Mouse (Mus musculus): ENCODE measurements around the gene Ndufs7. TPM values are rescaled to one million over a fixed set of nuclear protein-coding genes. Genes with fewer than 3 reads are reported as not detected.
"Not testable (repeated sequence)": the region's sequence is repeated elsewhere in the genome, so short reads cannot be mapped to it uniquely, and the experiment has no call there.

Ndufs7 gene
- polyA plus RNA-seq, 1 experiment from 2014 or later: 294 TPM

DNA sequence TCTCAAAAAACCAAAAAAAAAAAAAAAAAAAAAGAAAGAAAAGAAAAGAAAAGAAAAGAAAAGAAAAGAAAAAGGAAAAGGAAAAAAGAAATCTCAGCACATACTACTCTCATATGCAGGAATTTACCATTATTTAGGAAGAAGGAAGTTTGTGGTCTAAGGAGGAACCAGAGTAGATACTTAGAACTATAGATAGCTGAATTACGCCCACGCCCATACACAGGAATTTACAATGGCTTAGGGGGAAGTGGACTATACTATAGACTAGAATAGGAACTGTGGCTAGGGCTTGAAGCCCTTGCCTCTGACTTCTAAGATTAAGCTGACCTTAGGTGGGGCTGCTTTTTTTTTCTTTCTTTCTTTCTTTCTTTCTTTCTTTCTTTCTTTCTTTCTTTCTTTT, 25.8 kb upstream of the Ndufs7 start:
- not testable (repeated sequence) for ATAC-seq (ENCODE audit: low read depth); H3K9ac ChIP-seq; H3K9me3 ChIP-seq (replicated peaks); H3K4me3 ChIP-seq (replicated peaks); H3K36me3 ChIP-seq; DNase-seq; H3K4me2 ChIP-seq; H3K27ac ChIP-seq
- WGBS (ENCODE audit: insufficient replicate concordance): 10% methylated on average over 2 of the region's 2 CpGs
- Histone ChIP-seq H3K4me1 (replicated peaks) (peaks cover 25% of the 10 kb centered on the region), H3K27me3 (peaks cover 23% of the 10 kb centered on the region; the same call in 1 of the 2 replicates)

DNA sequence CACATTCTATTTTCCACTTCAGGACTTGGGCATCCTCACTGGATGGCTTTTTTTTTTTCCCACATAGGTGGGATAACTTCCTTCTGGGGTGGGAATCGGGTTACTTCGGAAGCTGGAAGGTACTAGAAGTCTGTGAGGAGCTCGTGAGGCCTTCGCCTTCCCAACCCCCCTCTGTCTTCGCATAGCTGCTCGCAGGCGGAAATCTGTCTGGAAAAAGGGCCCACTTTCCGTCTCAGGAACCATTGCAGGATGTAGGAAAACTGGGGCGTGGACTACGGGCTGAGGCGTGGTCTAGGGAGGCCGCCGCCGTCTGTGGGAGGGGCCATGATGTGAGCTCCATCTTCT, 22.9 kb upstream of the Ndufs7 start:
- Histone ChIP-seq H3K9me3 (replicated peaks) (no peaks in the 10 kb centered on the region), H3K4me2 (peak overlapping the region; percentile 97), H3K4me3 (replicated peaks) (peak overlapping the region; percentile 86), H3K27ac (peak overlapping the region; percentile 94), H3K36me3 (peaks cover 29% of the 10 kb centered on the region), H3K27me3 (peaks cover 20% of the 10 kb centered on the region; the same call in 1 of the 2 replicates), H3K4me1 (replicated peaks) (peaks cover 38% of the 10 kb centered on the region), H3K9ac (peak overlapping the region; percentile 72)
- 1% methylated on average over 14 of the region's 14 CpGs for WGBS (ENCODE audit: insufficient replicate concordance)
- DNase-seq (no peak), ATAC-seq (ENCODE audit: low read depth) (no peak)

DNA sequence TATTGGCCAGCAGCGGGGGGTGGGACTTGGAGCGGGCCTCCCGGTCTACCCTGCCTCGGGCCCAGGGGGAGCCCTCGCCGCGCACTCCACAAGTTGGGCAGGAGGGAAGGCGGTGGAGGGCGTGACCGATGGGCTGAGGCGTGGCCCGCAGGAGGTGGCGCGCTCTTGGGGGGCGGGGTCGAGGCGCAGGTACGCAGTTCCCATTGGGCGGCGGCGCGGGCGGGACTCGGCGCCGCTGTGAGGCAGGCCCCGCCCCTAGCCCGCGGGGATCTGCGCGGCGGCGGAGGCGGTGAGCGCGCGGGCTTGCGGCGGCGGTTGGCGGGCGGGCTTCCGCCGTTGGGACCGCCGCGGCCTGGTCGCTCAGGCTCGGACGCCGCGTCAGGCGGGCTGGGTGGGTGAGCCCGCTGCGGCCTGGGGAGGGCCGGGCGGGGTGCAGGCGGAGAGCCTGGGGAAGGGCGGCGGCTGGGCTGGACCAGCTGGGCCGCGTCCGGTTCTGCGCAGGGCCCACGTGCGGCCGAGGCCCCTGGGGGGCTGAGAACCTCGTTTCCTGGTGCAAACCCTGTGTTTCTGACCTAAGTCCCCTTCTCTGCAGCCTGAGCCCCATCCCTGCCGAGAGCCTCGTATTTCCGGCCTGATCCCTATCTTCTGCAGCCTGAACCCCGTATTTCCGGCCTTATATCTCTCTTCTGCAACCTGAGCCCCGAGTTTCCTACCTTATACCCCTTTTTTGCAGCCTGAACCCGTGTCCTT, 22.3 kb upstream of the Ndufs7 start, which contains the start of gene Mum1:
Mum1 (plus strand) TSS at position 19 of the 750 bp plus-strand sequence.
- H3K9me3 ChIP-seq (replicated peaks): no peaks in the 10 kb centered on the region
- H3K27ac ChIP-seq: peak within 1 kb of the TSS; percentile 94
- peaks cover 33% of the 10 kb centered on the region for H3K36me3 ChIP-seq
- peaks cover 20% of the 10 kb centered on the region; the same call in 1 of the 2 replicates for H3K27me3 ChIP-seq
- H3K4me3 ChIP-seq (replicated peaks): peak within 1 kb of the TSS; percentile 86
- peak within 1 kb of the TSS; percentile 94 for H3K9ac ChIP-seq
- peak within 1 kb of the TSS; percentile 97 for H3K4me2 ChIP-seq
- ATAC-seq (ENCODE audit: low read depth): peak; percentile 98
- under 1% methylated on average over 75 of the region's 75 CpGs for WGBS (ENCODE audit: insufficient replicate concordance)
- H3K4me1 ChIP-seq (replicated peaks): peaks cover 38% of the 10 kb centered on the region
- DNase-seq: peak; percentile 99

DNA sequence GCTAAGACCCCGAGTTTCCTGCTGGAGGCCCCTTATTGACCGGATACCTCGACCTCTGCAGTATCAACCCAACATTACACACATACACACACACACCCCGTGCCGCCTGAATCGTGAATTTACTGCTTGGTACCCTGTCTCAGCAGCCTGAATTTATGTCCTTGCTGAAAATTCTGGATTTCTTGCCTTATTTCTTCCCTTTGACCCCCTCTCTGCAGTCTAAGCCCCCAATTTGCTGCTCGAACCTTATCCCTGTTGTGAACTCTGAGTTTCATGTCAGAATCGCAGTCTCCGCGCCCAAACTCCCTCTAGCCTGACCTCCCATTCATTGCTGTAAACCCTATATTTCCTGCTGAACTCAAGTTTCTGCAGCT, 21.8 kb upstream of the Ndufs7 start:
- 9% methylated on average over 10 of the region's 10 CpGs for WGBS (ENCODE audit: insufficient replicate concordance)
- Histone ChIP-seq H3K9me3 (replicated peaks) (no peaks in the 10 kb centered on the region), H3K4me1 (replicated peaks) (peaks cover 38% of the 10 kb centered on the region), H3K9ac (peak overlapping the region; percentile 94), H3K4me3 (replicated peaks) (peak overlapping the region; percentile 86), H3K27ac (peak overlapping the region; percentile 94), H3K36me3 (peaks cover 38% of the 10 kb centered on the region), H3K4me2 (peak overlapping the region; percentile 97), H3K27me3 (peaks cover 16% of the 10 kb centered on the region; the same call in 1 of the 2 replicates)
- no peak for DNase-seq
- no peak for ATAC-seq (ENCODE audit: low read depth)

DNA sequence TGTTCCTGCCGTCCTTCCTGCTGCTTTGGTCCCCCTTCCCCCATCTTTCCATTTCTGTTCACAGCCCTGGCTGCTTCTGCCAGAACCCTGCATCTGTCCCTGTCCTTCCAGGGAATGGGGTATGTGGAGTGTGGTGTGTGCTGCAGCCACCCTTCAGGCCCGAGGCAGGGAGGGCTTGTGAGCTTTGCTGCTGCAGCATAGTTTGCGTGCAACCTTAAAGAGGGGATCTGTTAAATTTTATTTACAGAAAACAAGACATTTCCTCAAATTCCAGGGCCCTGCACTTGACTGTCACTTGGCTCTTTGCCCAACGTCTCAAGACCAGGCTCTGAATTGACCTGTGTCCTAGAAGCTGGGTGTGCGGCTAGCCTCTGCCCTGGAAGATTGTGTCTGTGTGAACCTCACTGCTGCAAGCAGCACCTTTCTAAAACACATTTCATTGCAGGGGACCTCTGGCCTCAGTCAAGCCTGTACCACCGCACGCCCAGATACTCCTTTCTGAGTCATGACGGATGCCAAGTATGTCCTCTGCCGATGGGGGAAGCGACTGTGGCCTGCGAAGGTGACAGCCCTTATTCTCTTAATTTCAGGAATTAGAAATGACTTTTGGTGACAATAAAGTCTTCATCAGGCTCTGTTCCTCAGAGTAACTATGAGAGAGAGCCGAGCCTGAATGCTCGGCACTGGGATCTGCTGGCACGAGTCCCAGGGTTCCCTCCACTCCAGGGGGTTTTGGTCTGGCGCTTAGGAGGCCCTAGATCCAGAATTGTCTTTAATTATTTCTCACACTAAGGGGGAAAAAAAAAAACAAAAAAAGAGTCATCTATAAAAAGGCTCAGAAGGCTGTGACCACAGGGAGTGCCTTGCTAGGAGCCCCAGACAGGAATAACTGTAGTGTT, 20.8 kb upstream of the Ndufs7 start:
- 76% methylated on average over 15 of the region's 15 CpGs for WGBS (ENCODE audit: insufficient replicate concordance)
- ATAC-seq (ENCODE audit: low read depth): no peak
- peak overlapping the region; percentile 94 for H3K27ac ChIP-seq

DNA sequence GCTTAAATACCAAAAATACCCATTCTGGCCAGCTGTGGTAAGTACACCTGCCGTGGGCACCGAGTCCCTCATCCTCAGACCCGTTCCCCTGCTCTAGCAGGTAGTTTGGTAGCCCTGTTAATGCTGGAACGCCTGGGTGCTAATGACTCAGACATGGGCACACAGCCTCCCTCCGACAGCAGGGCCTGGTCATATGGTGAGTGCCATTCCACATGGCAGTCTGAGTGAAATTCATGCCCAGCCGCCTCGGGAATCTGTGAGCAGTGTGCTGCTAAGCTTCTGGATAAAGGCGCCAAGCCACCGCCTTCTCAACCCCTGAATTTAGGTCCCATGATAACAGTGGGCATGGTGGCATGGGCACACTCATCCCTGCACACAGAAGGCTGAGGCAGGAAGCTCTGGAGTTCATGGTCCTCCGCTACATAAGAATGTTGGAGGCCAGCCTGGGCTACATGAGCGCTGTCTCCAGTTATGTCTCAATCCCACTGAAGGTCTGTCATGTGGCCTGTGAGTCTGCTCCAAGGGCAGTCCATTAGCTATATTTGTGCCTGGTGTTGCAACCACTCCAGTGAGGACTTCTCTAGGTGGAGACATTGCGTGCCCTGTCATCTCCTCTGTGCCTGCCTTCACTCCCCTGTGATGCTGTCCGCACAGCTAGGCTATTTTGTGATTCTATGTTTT, 12.6 kb upstream of the Ndufs7 start:
- H3K9ac ChIP-seq: no peak overlapping the region
- ATAC-seq (ENCODE audit: low read depth): no peak
- H3K36me3 ChIP-seq: peaks cover 99% of the 10 kb centered on the region
- no peak overlapping the region for H3K4me2 ChIP-seq
- 90% methylated on average over 13 of the region's 13 CpGs for WGBS (ENCODE audit: insufficient replicate concordance)
- no peak for DNase-seq
- peaks cover 8% of the 10 kb centered on the region; the same call in 1 of the 2 replicates for H3K4me1 ChIP-seq (replicated peaks)
- H3K9me3 ChIP-seq (replicated peaks): no peaks in the 10 kb centered on the region
- H3K4me3 ChIP-seq (replicated peaks): no peak overlapping the region
- no peaks in the 10 kb centered on the region for H3K27me3 ChIP-seq
- no peak overlapping the region for H3K27ac ChIP-seq

More for the DNA sequence above, 20.8 kb upstream of the Ndufs7 start:
- Histone ChIP-seq H3K4me2 (peak overlapping the region; percentile 97), H3K27me3 (peaks cover 13% of the 10 kb centered on the region; the same call in 1 of the 2 replicates), H3K4me1 (replicated peaks) (peaks cover 40% of the 10 kb centered on the region), H3K9ac (peak overlapping the region; percentile 94), H3K9me3 (replicated peaks) (no peaks in the 10 kb centered on the region), H3K4me3 (replicated peaks) (peak overlapping the region; percentile 86), H3K36me3 (peaks cover 48% of the 10 kb centered on the region)
- DNase-seq: no peak

DNA sequence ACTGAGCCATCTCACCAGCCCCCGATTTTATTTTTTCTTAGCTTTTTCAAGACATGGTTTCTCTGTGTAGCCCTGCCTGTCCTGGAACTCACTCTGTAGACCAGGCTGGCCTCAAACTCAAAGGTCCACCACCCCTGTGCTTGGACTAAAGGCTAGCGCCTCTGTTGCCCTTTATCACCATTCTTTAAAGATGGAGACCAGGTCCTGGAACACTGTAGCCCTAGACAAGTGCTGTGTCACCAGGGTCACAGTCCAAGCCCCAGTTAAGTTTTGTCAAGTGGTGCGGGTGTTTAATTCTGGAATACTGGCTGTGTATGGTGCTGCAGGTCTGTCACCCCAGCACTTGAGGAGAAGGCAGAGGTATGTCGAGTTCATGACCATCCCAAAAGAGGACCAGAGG, 11.9 kb upstream of the Ndufs7 start:
- H3K36me3 ChIP-seq: peaks cover 99% of the 10 kb centered on the region

DNA sequence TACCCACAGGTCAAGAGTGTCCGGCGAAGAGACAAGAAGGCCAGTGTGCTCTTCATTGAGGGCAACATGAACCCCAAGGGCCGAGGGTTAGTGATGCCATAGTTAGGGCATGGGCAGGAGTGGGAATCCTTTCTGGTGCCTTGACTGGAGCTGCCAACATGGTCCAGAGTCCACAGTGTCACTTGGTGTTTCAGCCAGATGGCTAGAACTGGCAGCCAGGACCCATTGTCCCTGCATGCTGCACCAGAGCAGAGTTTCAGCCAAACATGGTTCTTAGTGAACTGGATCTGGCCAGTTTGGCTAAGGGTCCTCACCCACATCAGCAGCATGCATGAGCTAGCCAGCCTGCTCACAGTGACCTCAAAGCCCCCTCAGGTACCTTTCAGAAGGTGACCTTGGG, 10.6 kb upstream of the Ndufs7 start:
- DNase-seq: no peak
- Histone ChIP-seq H3K27me3 (no peaks in the 10 kb centered on the region), H3K27ac (no peak overlapping the region), H3K4me3 (replicated peaks) (no peak overlapping the region), H3K4me2 (no peak overlapping the region), H3K4me1 (replicated peaks) (peaks cover 11% of the 10 kb centered on the region; the same call in 1 of the 2 replicates), H3K9me3 (replicated peaks) (no peaks in the 10 kb centered on the region), H3K36me3 (peaks cover 99% of the 10 kb centered on the region), H3K9ac (no peak overlapping the region)
- ATAC-seq (ENCODE audit: low read depth): no peak
- WGBS (ENCODE audit: insufficient replicate concordance): 82% methylated on average over 3 of the region's 3 CpGs

More for the DNA sequence above, 11.9 kb upstream of the Ndufs7 start:
- Histone ChIP-seq H3K4me3 (replicated peaks) (no peak overlapping the region), H3K27me3 (no peaks in the 10 kb centered on the region), H3K4me1 (replicated peaks) (peaks cover 13% of the 10 kb centered on the region; the same call in 1 of the 2 replicates), H3K27ac (no peak overlapping the region), H3K4me2 (no peak overlapping the region), H3K9me3 (replicated peaks) (no peaks in the 10 kb centered on the region), H3K9ac (no peak overlapping the region)
- ATAC-seq (ENCODE audit: low read depth) (no peak), DNase-seq (no peak)
- WGBS (ENCODE audit: insufficient replicate concordance): 82% methylated on average over 4 of the region's 4 CpGs

DNA sequence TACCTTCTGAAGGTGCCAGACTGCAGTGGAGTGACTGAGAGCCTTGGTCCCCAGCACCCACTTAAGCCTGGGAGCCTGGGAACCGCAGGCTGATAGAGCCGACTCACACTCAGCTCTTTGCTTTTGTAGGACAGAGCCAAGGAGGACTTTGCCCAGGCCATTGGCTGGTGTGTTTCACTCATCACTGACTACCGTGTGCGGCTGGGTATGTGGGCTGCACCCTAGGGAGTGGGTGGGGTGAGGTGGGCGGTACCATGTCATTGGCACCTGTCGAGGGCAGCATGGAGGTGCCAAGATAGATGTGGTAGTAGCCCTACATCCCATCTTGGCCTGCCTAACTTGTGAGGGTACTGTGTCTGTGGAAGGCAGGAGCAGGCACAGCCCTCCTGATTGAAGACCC, 9.1 kb upstream of the Ndufs7 start:
- Histone ChIP-seq H3K4me2 (no peak overlapping the region), H3K4me3 (replicated peaks) (no peak overlapping the region), H3K27ac (no peak overlapping the region), H3K27me3 (no peaks in the 10 kb centered on the region), H3K9ac (no peak overlapping the region), H3K9me3 (replicated peaks) (no peaks in the 10 kb centered on the region), H3K4me1 (replicated peaks) (peaks cover 11% of the 10 kb centered on the region; the same call in 1 of the 2 replicates), H3K36me3 (peaks cover 99% of the 10 kb centered on the region)
- ATAC-seq (ENCODE audit: low read depth) (no peak), DNase-seq (no peak)
- 81% methylated on average over 6 of the region's 6 CpGs for WGBS (ENCODE audit: insufficient replicate concordance)

DNA sequence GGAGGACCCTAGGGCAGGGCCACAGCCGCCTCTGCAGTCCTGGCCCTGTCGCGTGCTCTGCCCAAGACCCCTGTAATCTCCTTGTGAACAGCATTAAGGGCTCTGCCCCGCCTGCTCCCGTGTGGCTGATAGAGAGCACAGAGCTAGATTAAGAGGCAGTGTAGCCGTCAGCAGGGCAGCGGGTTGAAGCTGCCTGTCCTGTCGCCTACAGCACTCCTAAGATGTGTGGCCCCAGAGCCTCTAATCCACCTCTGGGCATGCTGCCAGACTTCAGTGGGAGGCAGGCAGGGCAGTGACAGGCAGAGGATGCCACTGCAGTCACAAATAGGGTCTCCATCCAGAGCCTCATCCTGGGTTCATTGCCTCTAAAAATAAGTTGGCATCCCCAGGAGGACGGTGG, 6.8 kb upstream of the Ndufs7 start:
- no peaks in the 10 kb centered on the region for H3K9me3 ChIP-seq (replicated peaks)
- ATAC-seq (ENCODE audit: low read depth) (no peak), DNase-seq (no peak)
- 69% methylated on average over 9 of the region's 9 CpGs for WGBS (ENCODE audit: insufficient replicate concordance)
- no peaks in the 10 kb centered on the region for H3K27me3 ChIP-seq
- H3K4me3 ChIP-seq (replicated peaks): no peak overlapping the region
- H3K36me3 ChIP-seq: peaks cover 77% of the 10 kb centered on the region
- peaks cover 23% of the 10 kb centered on the region for H3K4me1 ChIP-seq (replicated peaks)
- no peak overlapping the region for H3K9ac ChIP-seq
- no peak overlapping the region for H3K4me2 ChIP-seq
- H3K27ac ChIP-seq: no peak overlapping the region

DNA sequence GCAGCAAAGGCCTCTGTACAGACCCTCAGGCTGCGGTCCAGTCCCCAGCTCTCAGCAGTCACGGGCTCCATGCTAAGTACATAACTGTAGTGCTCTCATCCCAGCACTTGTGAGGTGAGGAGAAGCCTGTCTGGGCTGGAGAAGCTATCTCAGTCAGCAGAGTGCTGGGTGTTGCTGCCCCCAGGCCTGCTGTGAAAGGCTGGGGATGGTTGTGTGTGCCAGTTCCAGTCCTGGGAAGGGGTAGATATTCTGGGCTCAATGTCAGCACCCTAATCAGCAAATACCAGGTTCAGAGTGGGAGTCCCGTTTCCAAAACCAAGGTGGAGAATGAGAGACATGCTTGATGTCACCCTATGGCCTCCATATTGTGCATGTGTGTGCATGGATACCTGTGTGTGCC, 6.3 kb upstream of the Ndufs7 start:
- ATAC-seq (ENCODE audit: low read depth) (no peak), DNase-seq (no peak)
- H3K27ac ChIP-seq: no peak overlapping the region; the same call in 1 of the 2 replicates
- H3K9ac ChIP-seq: no peak overlapping the region
- peaks cover 72% of the 10 kb centered on the region for H3K36me3 ChIP-seq
- no peak overlapping the region for H3K4me2 ChIP-seq
- no peak overlapping the region for H3K4me3 ChIP-seq (replicated peaks)
- H3K9me3 ChIP-seq (replicated peaks): no peaks in the 10 kb centered on the region
- H3K27me3 ChIP-seq: no peaks in the 10 kb centered on the region
- H3K4me1 ChIP-seq (replicated peaks): peaks cover 26% of the 10 kb centered on the region
- WGBS (ENCODE audit: insufficient replicate concordance): 81% methylated on average over 3 of the region's 3 CpGs

Data from liver, embryonic 13.5 days (tissue).